Comparison of ENCODE assay signal across 30 mouse cellular contexts in genomic region chr10:18305106-18305505, GRCm38 (mm10). TPM values are rescaled to one million over a fixed set of nuclear protein-coding genes. Genes with fewer than 3 reads are reported as not detected.
DNase-seq lines count a peak whose midpoint lies in the region; ATAC-seq and TF ChIP-seq lines count a peak whose summit lies in the region.
"Had no signal": no experiment of that assay in that cellular context is flagged by ENCODE, and none has a peak within 500 bp of the region (broad histone marks: within the 10 kb centered on the region; RNA-seq: fewer than 3 reads in every experiment).

No protein-coding gene starts in this region.

- intact Hi-C loops in left cerebral cortex, adult 2 months (cut with DNase I): no loop called here
- intact Hi-C loops in left cerebral cortex, postnatal 36 days (cut with DNase I): no loop called here

- H3K36me3 ChIP-seq in heart, embryonic 11.5 days (ENCODE audit: control insufficient read depth, insufficient read depth, low read length): no peaks in the 10 kb centered on the region
- H3K36me3 ChIP-seq: embryonic facial prominence, embryonic 12.5 days; embryonic facial prominence, embryonic 15.5 days; G1E; heart, embryonic 12.5 days; heart, embryonic 15.5 days; hindbrain, embryonic 10.5 days; hindbrain, embryonic 13.5 days; intestine, embryonic 15.5 days had no signal

- DNase-seq in heart, adult 11 months: peak; percentile 61
- DNase-seq in right cerebral cortex, adult 18-20 months: peak; percentile 9
- DNase-seq in right cerebral cortex, postnatal 4 days: no peak
- DNase-seq in Muller cell, postnatal 12 days (ENCODE audit: inconsistent ontology term): peak; percentile 79
- peak; percentile 12 for DNase-seq in telencephalon, adult 2 months (ENCODE audit: low read depth, low spot score)
- no peak for DNase-seq in left cerebral cortex, adult 2 months (ENCODE audit: extremely low spot score in 1 of 2, low spot score in 2 of 2)
- no peak for DNase-seq in left cerebral cortex, postnatal 36 days (ENCODE audit: low spot score in 2 of 2)
- DNase-seq: adrenal gland, adult 8-10 months; adrenal gland, postnatal 25 days; B cell, adult 2 months; cerebellum, adult 18-20 months; cerebellum, adult 9-10 months; cerebellum, postnatal 25 days; forebrain, postnatal 0 days; gastrocnemius, postnatal 25 days; heart, postnatal 10 days; heart, postnatal 36 days had no signal

- no peak for TF ChIP-seq CTCF in left cerebral cortex, adult 2 months (IDR thresholded peaks at IDR 0.05)

- no peaks in the 10 kb centered on the region for H3K4me1 ChIP-seq in heart, embryonic 11.5 days (ENCODE audit: control insufficient read depth, insufficient read depth, low read length)
- H3K4me1 ChIP-seq: embryonic facial prominence, embryonic 12.5 days; embryonic facial prominence, embryonic 15.5 days; heart, embryonic 12.5 days; heart, embryonic 15.5 days; hindbrain, embryonic 10.5 days; hindbrain, embryonic 13.5 days; intestine, embryonic 15.5 days had no signal

- no peak for ATAC-seq in heart, embryonic 11.5 days (replicated peaks; ENCODE audit: insufficient number of reproducible peaks, low FRiP score, low TSS enrichment)
- ATAC-seq: activated CD4-positive, CD25-positive, alpha-beta regulatory T cell, adult 4 months; forebrain, embryonic 14.5 days; forebrain, postnatal 0 days; hindbrain, embryonic 16.5 days; intestine, embryonic 15.5 days had no signal

- H3K4me2 ChIP-seq in heart, embryonic 11.5 days: no peak overlapping the region
- H3K4me2 ChIP-seq: embryonic facial prominence, embryonic 12.5 days; embryonic facial prominence, embryonic 15.5 days; heart, embryonic 12.5 days; heart, embryonic 15.5 days; hindbrain, embryonic 13.5 days; intestine, embryonic 15.5 days had no signal

- H3K27me3 ChIP-seq in heart, embryonic 11.5 days (ENCODE audit: control insufficient read depth, insufficient read depth, low read length): no peaks in the 10 kb centered on the region
- H3K27me3 ChIP-seq: CH12.LX; embryonic facial prominence, embryonic 12.5 days; embryonic facial prominence, embryonic 15.5 days; heart, embryonic 12.5 days; heart, embryonic 15.5 days; hindbrain, embryonic 13.5 days; intestine, embryonic 15.5 days had no signal

- no peak overlapping the region for H3K4me3 ChIP-seq in heart, embryonic 11.5 days (ENCODE audit: low read depth, low read length)
- H3K4me3 ChIP-seq in left cerebral cortex, adult 2 months: no peak overlapping the region
- H3K4me3 ChIP-seq: embryonic facial prominence, embryonic 12.5 days; embryonic facial prominence, embryonic 15.5 days; heart, embryonic 12.5 days; heart, embryonic 15.5 days; hindbrain, embryonic 10.5 days; hindbrain, embryonic 13.5 days; intestine, embryonic 15.5 days had no signal

- no peak overlapping the region for H3K27ac ChIP-seq in heart, embryonic 11.5 days (ENCODE audit: low read depth, low read length)
- no peak overlapping the region for H3K27ac ChIP-seq in left cerebral cortex, adult 2 months
- H3K27ac ChIP-seq: embryonic facial prominence, embryonic 12.5 days; embryonic facial prominence, embryonic 15.5 days; heart, embryonic 15.5 days; hindbrain, embryonic 10.5 days; hindbrain, embryonic 13.5 days; intestine, embryonic 15.5 days had no signal

- no peaks in the 10 kb centered on the region for H3K9me3 ChIP-seq in heart, embryonic 11.5 days (replicated peaks; ENCODE audit: control insufficient read depth, low read length)
- H3K9me3 ChIP-seq: embryonic facial prominence, embryonic 12.5 days; embryonic facial prominence, embryonic 15.5 days; G1E; heart, embryonic 12.5 days; heart, embryonic 15.5 days; hindbrain, embryonic 10.5 days; hindbrain, embryonic 13.5 days; intestine, embryonic 15.5 days had no signal

- H3K9ac ChIP-seq in heart, embryonic 11.5 days (ENCODE audit: low read depth, low read length): no peak overlapping the region
- H3K9ac ChIP-seq: embryonic facial prominence, embryonic 12.5 days; embryonic facial prominence, embryonic 15.5 days; forebrain, postnatal 0 days; heart, embryonic 12.5 days; heart, embryonic 15.5 days; hindbrain, embryonic 13.5 days; intestine, embryonic 15.5 days had no signal

- WGBS in heart, embryonic 11.5 days (ENCODE audit: insufficient replicate concordance): 49% methylated on average over 5 of the region's 5 CpGs

RNA-seq across cellular contexts. Expression of gene Nhsl1, which starts 13.7 kb away (rescaled TPM):
- 13.6 and 15.0 TPM in 2 replicates for polyA plus RNA-seq in heart, embryonic 11.5 days (2014; fragmentation: Nextera tagmentation; extraction: Ambion mirVana)
- total RNA-seq in left cerebral cortex, adult 2 months (2021): 10 to 100 TPM; 23.7 to 28.9 TPM
- 10 to 100 TPM; 23.7 to 27.7 TPM for total RNA-seq in left cerebral cortex, postnatal 36 days (2021)
- polyA plus RNA-seq: G1E had no signal

Comparison
In these comparisons a context has a peak if more than half of its experiments do, and no peak if none do; other contexts are left out.
1. DNase-seq: peak in heart, adult 11 months (single experiment), right cerebral cortex, adult 18-20 months (single experiment), Muller cell, postnatal 12 days (single experiment) and telencephalon, adult 2 months (single experiment); none in right cerebral cortex, postnatal 4 days (single experiment), left cerebral cortex, adult 2 months (0 of 2) and left cerebral cortex, postnatal 36 days (0 of 2).